Mouse (Mus musculus): ENCODE results near the gene Kcnk5. TPM values are rescaled to one million over a fixed set of nuclear protein-coding genes. Genes with fewer than 3 reads are reported as not detected.

Gene Kcnk5
- total RNA-seq (2021): 10 to 100 TPM in 1 of 2 experiments, 1 to 10 TPM in 1; 4.3 to 10.7 TPM
- long read RNA-seq, experiment 1, partial matches to known transcripts: 0 of 5 reads
- long read RNA-seq, experiment 1, other reads (novel, unspliced or antisense): 2 of 5 reads
- long read RNA-seq, experiment 2, transcript Kcnk5-201 (5 exons, 3,392 nt): major isoform, 26 of 32 reads
- long read RNA-seq, experiment 2, partial matches to known transcripts: 0 of 32 reads
- long read RNA-seq, experiment 2, other reads (novel, unspliced or antisense): 6 of 32 reads

DNA sequence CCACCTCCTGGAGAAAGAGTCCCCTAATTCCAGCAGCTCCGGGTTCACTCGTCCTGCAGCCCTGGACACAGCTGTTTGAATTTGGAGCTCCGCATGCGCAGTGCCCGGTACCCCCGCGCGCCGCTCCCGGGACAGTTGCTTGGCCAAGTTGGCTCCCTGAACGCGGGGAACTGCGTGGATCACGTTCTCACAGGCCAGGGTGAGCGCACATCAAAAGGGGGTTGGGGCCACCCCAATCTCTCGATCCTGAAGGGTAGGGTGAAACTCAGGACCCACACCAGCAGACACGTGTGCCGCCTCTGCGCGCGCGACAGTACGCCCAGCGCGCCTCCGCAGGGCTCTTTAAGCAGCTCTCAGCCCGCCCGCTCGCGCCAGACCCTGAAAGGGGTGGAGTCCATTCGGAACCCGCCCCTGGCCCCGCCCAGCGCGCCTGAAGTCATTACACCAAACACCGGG is at the start of gene Kcnk5:
Gene Kcnk5 (minus strand): TSS at position 344 of the 456 bp plus-strand sequence.
- peak; percentile 88 to 91 for DNase-seq (ENCODE audit: low spot score in 2 of 2)

- DNase-seq (ENCODE audit: low spot score in 2 of 2): no peak
Observed at GRCm38 (mm10) chr14:20230063-20230491, 48.5 kb upstream of the Kcnk5 start.

DNA sequence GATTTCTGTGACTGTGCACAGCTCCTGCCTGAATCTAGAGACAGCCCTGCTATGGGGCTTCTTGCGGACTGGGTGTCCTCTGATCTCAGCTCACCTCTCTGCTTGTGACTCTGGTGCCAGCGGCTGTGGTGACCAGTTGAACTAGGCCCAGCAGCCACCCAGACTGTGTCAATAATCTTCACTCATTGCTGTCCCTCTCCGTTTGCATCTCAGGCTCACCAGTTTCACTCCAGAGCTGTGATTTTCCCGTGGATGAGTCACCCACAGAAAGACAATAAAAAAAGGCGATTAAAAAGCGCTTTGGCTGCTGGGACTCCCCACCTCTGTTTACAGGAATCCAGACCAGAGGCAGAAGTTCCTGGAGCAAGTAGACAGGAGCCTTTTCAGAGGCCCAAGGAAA is 47.8 kb upstream of the Kcnk5 start:
- no peak for DNase-seq (ENCODE audit: low spot score in 2 of 2)

GRCm38 (mm10) chr14:20228336-20228735 is 46.7 kb upstream of the Kcnk5 start:
- peak in 1 of 2 experiments; percentile 26 for DNase-seq (ENCODE audit: low spot score in 2 of 2)

DNA sequence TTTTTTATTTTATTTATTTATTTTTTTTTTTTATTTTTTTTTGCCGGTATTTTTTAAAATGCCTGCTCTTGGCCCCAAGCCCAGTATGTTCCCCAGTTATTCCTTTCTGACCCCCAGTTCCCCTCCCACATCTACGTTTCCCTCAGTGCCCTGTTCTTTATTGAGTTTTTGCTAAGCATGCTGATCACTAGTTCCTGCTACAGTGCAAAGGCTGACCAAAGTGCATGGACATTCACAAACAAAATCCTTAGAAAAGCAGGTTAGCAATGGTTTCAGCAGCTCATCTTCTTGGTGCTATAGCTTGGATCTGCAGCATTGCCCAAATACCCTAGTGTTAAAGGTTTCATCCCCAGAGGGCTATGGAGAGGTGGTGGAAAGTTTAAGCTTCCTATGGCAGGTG is 45.4 kb upstream of the Kcnk5 start:
- DNase-seq (ENCODE audit: low spot score in 2 of 2): no peak

GRCm38 (mm10) chr14:20226488-20226887 is 44.9 kb upstream of the Kcnk5 start:
- DNase-seq (ENCODE audit: low spot score in 2 of 2): no peak

DNA sequence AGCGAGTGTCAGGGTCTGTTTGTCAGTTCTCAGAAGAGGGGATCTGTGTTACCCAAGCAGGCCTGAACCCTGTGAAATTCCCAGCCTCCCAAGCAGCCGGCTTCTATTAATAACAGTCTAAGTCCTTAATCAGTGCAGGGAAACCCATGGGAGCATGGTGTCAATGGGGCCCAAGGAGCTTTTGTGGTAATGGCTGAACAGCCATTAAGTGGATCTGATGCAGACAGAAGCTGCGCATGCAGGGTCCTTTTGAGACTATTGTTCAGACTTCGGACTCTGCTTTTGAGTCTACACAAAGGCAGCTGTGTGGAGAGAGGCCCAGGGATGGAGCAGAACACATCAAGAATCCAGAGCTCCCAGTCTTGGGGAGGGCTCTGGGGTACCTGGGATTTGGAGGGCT is 43.9 kb upstream of the Kcnk5 start:
- DNase-seq (ENCODE audit: low spot score in 2 of 2): no peak

DNA sequence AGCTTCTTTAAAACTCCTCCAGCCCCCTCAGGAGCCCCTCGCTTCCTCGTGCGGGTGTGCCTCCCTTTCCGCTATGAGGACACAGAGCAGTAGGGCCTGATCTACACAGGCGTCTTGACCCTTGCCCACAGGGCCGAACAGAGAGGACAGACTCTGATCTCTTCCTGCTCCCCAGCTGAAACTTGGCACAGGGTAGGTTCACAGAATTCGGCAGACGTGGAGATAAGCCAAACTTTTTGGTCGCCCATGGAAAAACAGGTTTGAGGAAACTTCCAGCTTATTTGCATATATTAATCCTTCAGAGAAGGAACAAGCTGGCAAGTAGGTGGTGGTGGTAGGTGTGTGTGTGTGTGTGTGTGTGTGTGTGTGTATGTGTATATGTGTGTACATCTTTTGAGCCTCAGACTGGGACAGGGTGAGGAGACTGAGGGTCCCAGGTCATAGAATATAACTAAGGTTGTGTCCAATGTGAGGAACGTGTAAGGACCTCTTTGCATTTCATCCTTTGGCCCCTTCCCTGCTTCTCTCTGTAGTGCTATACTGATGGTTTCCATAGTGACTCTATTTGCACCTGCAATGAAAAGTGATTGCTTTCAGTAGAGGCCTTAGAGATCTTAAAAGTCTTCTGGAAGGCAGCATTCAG is 43.1 kb upstream of the Kcnk5 start:
- no peak for DNase-seq (ENCODE audit: low spot score in 2 of 2)

- DNase-seq (ENCODE audit: low spot score in 2 of 2): no peak
Observed at GRCm38 (mm10) chr14:20224163-20224562, 42.6 kb upstream of the Kcnk5 start.

GRCm38 (mm10) chr14:20223253-20223652 is 41.6 kb upstream of the Kcnk5 start:
- DNase-seq (ENCODE audit: low spot score in 2 of 2): no peak

DNA sequence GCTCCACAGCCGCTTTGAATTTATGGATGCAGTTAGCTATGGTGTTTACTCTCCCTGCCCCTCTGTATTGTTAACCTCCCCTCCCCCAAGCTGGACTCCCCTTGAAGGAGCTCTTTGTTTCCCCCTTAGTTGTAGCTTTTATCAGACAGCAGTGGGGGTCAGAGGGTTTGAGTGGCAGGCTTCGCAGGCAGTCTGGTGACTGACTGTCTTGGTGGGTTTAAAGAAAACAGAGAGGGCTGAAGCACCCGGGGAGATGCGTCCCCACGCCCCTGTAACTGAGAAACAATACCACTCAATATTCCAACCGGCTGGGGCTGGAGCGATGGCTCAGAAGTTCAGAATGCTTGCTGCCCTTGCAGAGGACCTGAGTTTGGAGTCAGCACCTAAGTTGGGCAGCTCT is 39.5 kb upstream of the Kcnk5 start:
- DNase-seq (ENCODE audit: low spot score in 2 of 2): no peak

DNA sequence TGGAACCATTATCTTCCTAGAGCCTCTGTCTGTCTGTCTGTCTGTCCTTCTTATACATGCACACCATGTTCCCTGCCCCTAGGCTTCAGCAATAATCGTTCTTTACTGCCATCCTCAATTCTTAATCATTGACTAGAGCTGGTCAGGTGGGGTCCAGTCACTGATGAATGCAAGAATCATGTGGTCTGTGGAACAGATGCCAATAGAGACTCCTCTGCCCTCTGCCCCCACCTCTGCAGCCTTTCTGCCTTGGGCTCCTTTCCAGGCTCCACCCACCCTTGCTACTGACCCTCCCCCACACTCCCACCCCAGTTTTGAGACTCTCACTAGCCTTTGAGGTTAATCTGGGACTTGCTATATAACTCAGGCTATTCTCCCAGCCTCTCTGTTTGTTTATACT is 38.2 kb upstream of the Kcnk5 start:
- no peak for DNase-seq (ENCODE audit: low spot score in 2 of 2)

DNA sequence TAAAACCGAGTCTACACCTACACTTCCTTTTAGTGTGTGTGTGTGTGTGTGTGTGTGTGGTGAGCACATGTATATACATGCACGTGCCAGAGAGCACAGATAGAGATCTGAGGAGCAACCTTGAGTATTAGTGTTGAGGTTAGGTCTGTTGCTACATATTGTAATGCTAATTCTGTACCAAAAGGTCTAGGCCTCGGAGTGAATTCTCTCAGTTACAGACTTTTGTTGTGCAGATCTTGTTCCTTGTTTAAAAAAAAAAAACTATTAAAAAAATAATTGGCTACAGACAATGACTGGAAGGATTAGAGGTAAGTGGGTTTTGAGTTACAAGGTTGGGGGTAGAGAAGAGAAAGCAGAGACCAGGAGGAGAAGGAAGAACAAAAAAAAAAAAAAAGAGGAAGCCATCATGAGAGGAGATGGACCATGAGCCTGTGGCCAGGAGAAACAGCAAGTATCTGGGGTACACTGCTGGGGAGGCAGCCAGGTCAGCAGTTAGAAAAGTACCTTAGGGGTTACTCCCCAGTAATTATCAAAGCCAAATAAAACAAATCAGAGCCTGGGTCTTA is 35.8 kb upstream of the Kcnk5 start:
- no peak for DNase-seq (ENCODE audit: low spot score in 2 of 2)

DNA sequence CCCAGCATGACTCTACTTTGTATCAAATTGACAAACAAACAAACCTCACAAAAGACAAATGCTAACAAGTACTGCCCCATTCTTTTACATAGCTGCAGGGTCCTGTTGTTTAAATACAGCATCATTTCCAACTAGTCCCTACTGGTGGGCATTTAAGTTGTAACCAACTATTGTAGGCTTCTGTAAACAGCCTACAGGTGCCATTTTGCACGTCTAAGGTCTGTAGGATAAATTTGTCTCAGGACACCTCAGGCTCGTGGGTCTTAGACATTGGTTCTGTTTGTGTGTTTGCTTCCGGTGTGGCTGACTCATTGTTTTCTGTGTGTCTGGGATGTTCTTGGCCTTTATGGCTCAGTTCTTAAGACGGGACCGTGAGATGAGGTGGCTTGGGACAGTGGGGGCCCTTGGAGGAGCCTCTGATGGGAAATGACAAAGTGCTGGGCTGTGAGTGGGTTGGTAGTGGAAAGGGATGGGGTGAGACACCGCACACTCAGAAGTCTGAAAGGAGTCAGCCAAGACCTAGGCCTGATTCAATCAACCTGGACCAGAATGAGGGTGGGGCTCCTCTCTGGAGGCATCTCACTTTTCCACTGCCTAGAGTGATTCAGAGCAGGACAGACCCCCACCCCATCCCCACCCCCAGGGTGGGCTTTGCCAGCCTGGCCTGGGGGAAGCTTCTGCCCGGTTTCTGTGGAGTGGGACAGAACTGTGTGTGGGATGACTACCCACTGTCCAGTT is 35.1 kb upstream of the Kcnk5 start:
- DNase-seq (ENCODE audit: low spot score in 2 of 2): no peak

GRCm38 (mm10) chr14:20215826-20216225 is 34.2 kb upstream of the Kcnk5 start:
- no peak for DNase-seq (ENCODE audit: low spot score in 2 of 2)

GRCm38 (mm10) chr14:20214125-20214524 is 32.5 kb upstream of the Kcnk5 start:
- DNase-seq (ENCODE audit: low spot score in 2 of 2): no peak

- no peak for DNase-seq (ENCODE audit: low spot score in 2 of 2)
Observed at GRCm38 (mm10) chr14:20211754-20212601, 30.4 kb upstream of the Kcnk5 start.

DNA sequence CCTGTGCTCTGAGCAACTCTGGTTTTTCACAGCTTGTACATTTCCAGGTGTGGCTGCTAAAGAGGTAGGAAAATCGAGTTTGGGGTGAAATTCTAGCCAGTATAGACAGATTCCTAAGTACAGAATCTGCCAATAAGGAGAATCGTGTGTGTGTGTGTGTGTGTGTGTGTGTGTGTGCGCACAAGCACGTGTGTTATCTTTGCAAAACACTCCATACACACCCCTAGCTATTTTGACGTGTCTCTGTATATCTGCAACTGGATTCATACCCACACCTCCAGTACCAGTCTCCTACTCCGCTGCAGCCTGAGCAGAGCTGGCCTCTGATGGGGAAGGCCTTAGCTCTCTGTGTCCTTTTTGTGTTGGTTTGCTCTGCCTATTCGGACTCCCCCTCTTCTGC is 28.3 kb upstream of the Kcnk5 start:
- DNase-seq (ENCODE audit: low spot score in 2 of 2): no peak

DNA sequence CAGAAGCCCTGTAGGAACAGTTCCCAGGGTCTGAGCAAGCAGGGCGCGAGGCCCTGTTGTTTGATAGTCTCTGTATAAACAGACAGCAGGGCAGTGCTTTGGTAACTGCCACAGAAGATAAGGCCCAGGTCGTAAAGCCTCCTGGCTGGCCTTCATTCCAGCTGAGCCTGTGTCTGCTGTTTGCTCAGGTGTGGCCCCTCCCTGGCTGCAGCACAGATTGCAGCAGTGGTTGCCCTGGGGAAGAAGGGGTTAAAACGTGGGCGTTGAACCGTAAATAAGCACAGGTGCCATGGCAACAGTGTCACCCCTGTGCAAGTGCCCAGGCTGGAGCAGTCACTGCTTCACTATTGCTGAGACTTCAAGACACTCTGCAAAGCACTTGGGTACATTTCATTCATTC is 26.8 kb upstream of the Kcnk5 start:
- no peak for DNase-seq (ENCODE audit: low spot score in 2 of 2)

- no peak for DNase-seq (ENCODE audit: low spot score in 2 of 2)
Observed at GRCm38 (mm10) chr14:20205747-20206146, 24.1 kb upstream of the Kcnk5 start.

- DNase-seq (ENCODE audit: low spot score in 2 of 2): no peak
Observed at GRCm38 (mm10) chr14:20203301-20203700, 21.7 kb upstream of the Kcnk5 start.
